Mouse (Mus musculus) Muller cell, postnatal 12 days (primary cell): Measurements from ENCODE around the gene Mettl1.
"Not testable (repeated sequence)": the region's sequence is repeated elsewhere in the genome, so short reads cannot be mapped to it uniquely, and the experiment has no call there.

Source experiments
- DNase-seq: peaks from one replicate; pipeline ENCODE4 v3.0.0-alpha.2; 2015; ENCODE audit errors: inconsistent ontology term

Mettl1 gene

GRCm38 (mm10) chr10:127068360-127069038 lies 27.3 kb downstream of the Mettl1 start:
- DNase-seq = no peak

- DNase-seq = no peak
Observed at GRCm38 (mm10) chr10:127069281-127070189, 28.3 kb downstream of the Mettl1 start.

GRCm38 (mm10) chr10:127070190-127071121 lies 29.2 kb downstream of the Mettl1 start, which contains the start of gene Tspan31:
TSS of gene Tspan31 (minus strand) at chr10:127070264.
- peak; percentile 96 for DNase-seq

GRCm38 (mm10) chr10:127071203-127071602 lies 30.0 kb downstream of the Mettl1 start:
- no peak for DNase-seq

- not testable (repeated sequence) for DNase-seq
Observed at GRCm38 (mm10) chr10:127072270-127072669, 31.1 kb downstream of the Mettl1 start.

GRCm38 (mm10) chr10:127072969-127073368 lies 31.8 kb downstream of the Mettl1 start:
- DNase-seq = not testable (repeated sequence)

- DNase-seq = no peak
Observed at GRCm38 (mm10) chr10:127073981-127074380, 32.8 kb downstream of the Mettl1 start.

- no peak for DNase-seq
Observed at GRCm38 (mm10) chr10:127075080-127075479, 33.9 kb downstream of the Mettl1 start, which contains the start of gene Agap2. TSS of gene Agap2 (plus strand) at chr10:127075284.

- DNase-seq = no peak
Observed at GRCm38 (mm10) chr10:127075651-127076050, 34.4 kb downstream of the Mettl1 start.

GRCm38 (mm10) chr10:127076082-127076481 lies 34.9 kb downstream of the Mettl1 start:
- DNase-seq = no peak

GRCm38 (mm10) chr10:127077515-127077914 lies 36.3 kb downstream of the Mettl1 start:
- no peak for DNase-seq

- no peak for DNase-seq
Observed at GRCm38 (mm10) chr10:127078001-127078676, 36.9 kb downstream of the Mettl1 start.

GRCm38 (mm10) chr10:127078677-127079575 lies 37.7 kb downstream of the Mettl1 start:
- DNase-seq = no peak

GRCm38 (mm10) chr10:127079665-127080391 lies 38.6 kb downstream of the Mettl1 start:
- no peak for DNase-seq

GRCm38 (mm10) chr10:127080901-127081780 lies 39.9 kb downstream of the Mettl1 start:
- DNase-seq = no peak

GRCm38 (mm10) chr10:127081996-127082620 lies 40.9 kb downstream of the Mettl1 start:
- DNase-seq = no peak

GRCm38 (mm10) chr10:127083292-127083914 lies 42.2 kb downstream of the Mettl1 start:
- no peak for DNase-seq
